Mouse (Mus musculus): ENCODE measurements around the gene Mycbp. TPM values are rescaled to one million over a fixed set of nuclear protein-coding genes. Genes with fewer than 3 reads are reported as not detected.
A peak's percentile ranks its signal among the peaks of the same experiment; 100 is the strongest.

The Mycbp gene
- polyA plus RNA-seq (2016; fragmentation: Nextera tagmentation; extraction: Ambion mirVana) = 66.8 and 76.1 TPM in 2 replicates

DNA sequence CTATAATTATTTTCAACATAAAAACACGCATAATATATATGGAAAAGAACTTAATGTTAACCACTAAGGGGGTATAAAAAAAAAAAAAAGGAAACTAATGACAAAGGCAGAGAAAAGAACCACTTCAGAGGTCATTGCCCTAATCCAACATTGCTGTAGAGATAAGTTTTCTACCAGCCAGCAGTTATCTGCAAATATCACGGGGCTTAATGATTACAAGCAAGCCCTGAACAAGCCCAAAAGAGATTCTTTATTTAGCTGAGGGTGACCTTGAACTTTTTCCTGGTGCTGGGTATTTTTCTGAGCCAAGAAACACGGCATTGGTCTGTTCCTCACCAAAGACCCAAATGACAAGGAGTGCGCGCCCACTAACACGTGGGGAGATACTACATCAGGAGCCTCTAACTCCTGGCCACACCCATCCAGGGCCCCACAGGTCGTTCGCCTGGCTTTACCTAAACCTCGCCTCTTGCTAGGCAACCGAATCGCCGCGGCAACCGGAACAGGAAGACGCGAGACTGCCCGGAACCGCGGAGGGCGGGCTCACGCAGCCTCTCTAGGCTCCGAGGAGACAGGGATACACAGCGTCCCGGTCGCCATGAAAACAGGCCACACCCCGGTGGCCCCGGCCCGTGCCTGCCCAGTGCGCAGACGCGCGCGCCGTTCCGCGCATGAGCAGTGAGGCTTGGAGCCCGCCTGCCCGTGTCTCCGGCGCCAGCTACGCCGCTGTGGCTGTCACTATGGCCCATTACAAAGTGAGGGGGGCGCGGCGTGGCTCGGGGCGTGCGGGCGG lies at the start of gene Mycbp:
TSS of gene Mycbp (plus strand) at position 500 of the 793 bp plus-strand sequence.
- Histone ChIP-seq H3K9me3 (replicated peaks) (no peaks in the 10 kb centered on the region), H3K36me3 (peaks cover 15% of the 10 kb centered on the region), H3K4me3 (peak within 1 kb of the TSS; percentile 94), H3K27me3 (ENCODE audit: low read depth, poor library complexity, severe bottlenecking) (no peaks in the 10 kb centered on the region), H3K27ac (peak within 1 kb of the TSS; percentile 88), H3K4me1 (peaks cover 8% of the 10 kb centered on the region)
- 2% methylated on average over 49 of the region's 49 CpGs for WGBS
- peak; percentile 100 for DNase-seq (ENCODE audit: low spot score)

DNA sequence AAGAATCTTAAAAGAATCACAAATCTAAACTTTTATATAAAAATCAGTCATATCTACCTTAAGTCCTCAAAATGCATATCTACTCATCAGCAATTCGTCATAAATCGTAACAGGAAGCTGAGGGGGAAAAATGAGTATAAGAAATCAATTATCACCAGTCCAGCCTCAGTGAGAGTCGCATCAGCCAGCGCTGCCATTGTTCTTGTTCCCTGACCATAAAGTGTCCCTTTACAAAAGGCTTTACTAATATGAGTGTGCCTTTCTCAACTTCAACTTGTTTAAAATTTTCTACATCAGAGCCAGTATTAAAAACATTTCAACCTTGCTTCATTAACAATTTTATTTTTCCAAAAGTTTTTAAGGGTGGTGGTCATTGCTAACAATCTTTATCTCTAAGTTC lies 47.7 kb upstream of the Mycbp start:
- no peak for DNase-seq (ENCODE audit: low spot score)
- no peak overlapping the region for H3K27ac ChIP-seq
- no peak overlapping the region for H3K4me3 ChIP-seq
- H3K4me1 ChIP-seq = no peaks in the 10 kb centered on the region
- no peaks in the 10 kb centered on the region for H3K36me3 ChIP-seq
- 86% methylated on average over 4 of the region's 4 CpGs for WGBS
- H3K9me3 ChIP-seq (replicated peaks) = no peaks in the 10 kb centered on the region
- no peaks in the 10 kb centered on the region for H3K27me3 ChIP-seq (ENCODE audit: low read depth, poor library complexity, severe bottlenecking)

DNA sequence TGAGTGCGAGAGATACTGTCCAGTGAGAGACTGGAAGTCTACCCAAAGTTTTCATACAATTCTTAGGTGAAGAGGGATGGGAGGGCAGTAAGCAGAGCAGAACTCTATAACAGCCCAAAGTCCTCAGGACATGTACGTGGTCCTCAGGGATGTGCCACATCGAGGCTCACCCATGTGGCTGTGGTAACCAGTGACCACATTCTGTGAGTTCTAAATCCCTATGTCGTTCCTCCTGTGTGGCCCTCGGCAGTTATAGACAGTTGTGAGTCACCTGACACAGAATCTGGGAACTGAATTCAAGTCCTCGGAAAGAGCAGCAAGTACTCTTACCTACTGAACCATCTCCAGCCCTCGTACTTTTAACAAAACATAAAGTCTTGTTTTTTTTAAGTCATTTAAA lies 46.5 kb upstream of the Mycbp start:
- Histone ChIP-seq H3K9me3 (replicated peaks) (no peaks in the 10 kb centered on the region), H3K27me3 (ENCODE audit: low read depth, poor library complexity, severe bottlenecking) (no peaks in the 10 kb centered on the region), H3K27ac (no peak overlapping the region), H3K36me3 (no peaks in the 10 kb centered on the region), H3K4me1 (no peaks in the 10 kb centered on the region), H3K4me3 (no peak overlapping the region)
- no peak for DNase-seq (ENCODE audit: low spot score)
- WGBS = 92% methylated on average over 7 of the region's 7 CpGs

DNA sequence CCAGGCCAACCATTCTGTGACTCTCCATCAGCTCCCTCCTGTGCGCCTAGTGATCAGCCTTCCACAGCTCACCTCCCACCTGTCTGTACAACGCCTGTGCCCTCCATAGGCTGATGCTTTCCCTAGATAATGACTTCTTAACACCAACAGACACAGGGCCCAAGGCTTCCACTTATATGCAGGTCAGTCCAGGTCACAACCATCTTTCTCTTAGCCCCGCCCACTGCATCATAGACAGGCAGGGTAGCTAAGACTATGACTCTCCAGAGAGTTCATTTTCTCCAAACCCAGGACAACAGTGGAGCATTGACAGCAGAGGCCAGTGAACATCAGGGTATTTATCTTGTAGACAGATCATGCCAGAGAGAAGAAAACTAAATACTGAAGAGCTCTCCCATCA lies 45.3 kb upstream of the Mycbp start, which contains the start of gene 4933427I04Rik:
TSS of gene 4933427I04Rik (plus strand) at position 301 of the 400 bp plus-strand sequence.
- WGBS = 81% methylated on average over 3 of the region's 3 CpGs

DNA sequence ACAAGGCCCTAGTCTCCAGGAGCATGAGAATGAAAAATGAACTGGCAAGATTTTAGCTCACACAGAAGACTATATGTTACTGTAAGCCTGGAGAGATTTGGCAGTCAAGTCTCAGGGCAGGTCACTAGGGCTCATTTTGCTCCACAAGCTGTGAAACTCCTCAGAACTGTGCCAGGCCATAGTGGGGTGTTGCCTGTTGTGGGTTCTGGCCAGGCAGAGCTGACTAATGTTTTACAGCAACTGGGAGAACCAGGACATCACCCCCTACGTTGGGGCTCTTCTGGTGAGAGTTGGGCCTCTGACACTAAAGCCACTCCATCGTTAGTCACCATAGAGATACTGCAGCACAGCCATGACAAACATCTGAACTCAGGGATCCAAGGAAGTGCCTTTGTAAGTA lies 44.8 kb upstream of the Mycbp start:
- DNase-seq (ENCODE audit: low spot score) = no peak
- Histone ChIP-seq H3K9me3 (replicated peaks) (no peaks in the 10 kb centered on the region), H3K36me3 (no peaks in the 10 kb centered on the region), H3K4me1 (no peaks in the 10 kb centered on the region), H3K27ac (no peak overlapping the region), H3K4me3 (no peak overlapping the region), H3K27me3 (ENCODE audit: low read depth, poor library complexity, severe bottlenecking) (no peaks in the 10 kb centered on the region)
- WGBS = 52% methylated on average over 2 of the region's 2 CpGs

More for the DNA sequence above, 45.3 kb upstream of the Mycbp start, which contains the start of gene 4933427I04Rik:
- Histone ChIP-seq H3K4me3 (no peak within 1 kb of the TSS), H3K27ac (no peak within 1 kb of the TSS), H3K36me3 (no peaks in the 10 kb centered on the region), H3K4me1 (no peaks in the 10 kb centered on the region), H3K27me3 (ENCODE audit: low read depth, poor library complexity, severe bottlenecking) (no peaks in the 10 kb centered on the region), H3K9me3 (replicated peaks) (no peaks in the 10 kb centered on the region)
- DNase-seq (ENCODE audit: low spot score) = no peak

DNA sequence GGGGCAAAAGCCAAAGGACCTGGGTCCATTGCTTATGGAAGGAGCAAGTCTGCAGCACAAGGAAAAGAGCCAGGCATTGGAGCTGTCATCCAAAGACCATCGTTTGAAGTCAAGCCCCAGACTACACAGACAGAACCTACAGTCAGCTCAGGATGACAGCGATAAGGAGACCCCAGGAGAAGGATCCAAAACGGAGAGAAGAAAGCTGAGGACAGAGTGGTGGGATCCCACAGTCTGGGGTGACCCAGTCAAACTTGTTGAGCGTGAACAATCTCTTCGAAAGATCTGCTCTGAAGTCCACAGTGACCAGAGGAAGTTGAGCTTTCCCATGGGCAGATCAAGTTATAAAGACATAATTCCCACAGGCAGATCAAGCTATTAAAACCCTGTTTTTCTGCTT lies 44.0 kb upstream of the Mycbp start:
- Histone ChIP-seq H3K4me3 (no peak overlapping the region), H3K36me3 (no peaks in the 10 kb centered on the region), H3K9me3 (replicated peaks) (no peaks in the 10 kb centered on the region), H3K27me3 (ENCODE audit: low read depth, poor library complexity, severe bottlenecking) (no peaks in the 10 kb centered on the region), H3K27ac (no peak overlapping the region), H3K4me1 (no peaks in the 10 kb centered on the region)
- no peak for DNase-seq (ENCODE audit: low spot score)
- WGBS = 82% methylated on average over 5 of the region's 5 CpGs

DNA sequence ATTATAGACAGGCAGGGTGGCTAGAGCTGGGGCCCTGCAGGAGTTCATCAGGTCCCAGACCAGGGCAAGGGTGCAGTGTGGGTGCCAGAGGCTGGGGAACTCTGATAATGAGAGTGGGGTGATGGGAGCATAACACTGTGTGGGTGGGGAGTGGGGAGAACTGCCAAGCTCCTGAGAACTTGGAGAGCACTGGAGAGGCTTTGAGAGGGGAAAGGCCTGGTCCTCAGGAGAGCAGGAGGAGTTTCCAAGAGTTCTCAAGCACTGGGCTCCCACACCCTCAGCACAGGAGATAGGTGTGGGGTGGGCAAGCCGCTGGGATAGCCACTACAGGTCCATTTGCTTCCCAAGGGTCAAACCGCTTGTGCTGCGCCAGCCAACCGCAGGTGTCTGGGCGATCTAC lies 10.9 kb upstream of the Mycbp start:
- H3K36me3 ChIP-seq = no peaks in the 10 kb centered on the region
- H3K27ac ChIP-seq = no peak overlapping the region
- no peaks in the 10 kb centered on the region for H3K9me3 ChIP-seq (replicated peaks)
- no peak overlapping the region for H3K4me3 ChIP-seq
- H3K4me1 ChIP-seq = no peaks in the 10 kb centered on the region
- 92% methylated on average over 5 of the region's 5 CpGs for WGBS
- DNase-seq (ENCODE audit: low spot score) = no peak
- no peaks in the 10 kb centered on the region for H3K27me3 ChIP-seq (ENCODE audit: low read depth, poor library complexity, severe bottlenecking)

DNA sequence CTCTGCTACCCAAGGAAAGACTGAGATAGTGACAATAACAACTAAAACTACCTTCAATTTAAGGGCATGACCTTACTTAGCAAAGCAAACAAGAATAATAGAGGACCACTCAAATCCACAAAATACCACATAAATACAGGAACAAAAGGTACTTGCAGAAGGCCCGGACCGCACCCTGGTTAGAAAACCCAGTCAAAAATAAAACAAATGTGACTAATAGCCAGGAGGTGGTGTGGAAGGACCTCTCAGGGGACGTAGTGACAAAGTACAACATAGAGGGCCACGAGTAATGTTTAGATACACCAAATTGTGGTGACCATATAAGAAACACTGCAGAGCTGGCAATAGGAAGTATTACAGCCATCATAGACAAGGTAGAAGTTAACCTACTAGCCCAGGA lies 10.3 kb upstream of the Mycbp start:
- no peaks in the 10 kb centered on the region for H3K9me3 ChIP-seq (replicated peaks)
- WGBS = 84% methylated on average over 4 of the region's 4 CpGs
- H3K36me3 ChIP-seq = no peaks in the 10 kb centered on the region
- no peak for DNase-seq (ENCODE audit: low spot score)
- H3K4me1 ChIP-seq = no peaks in the 10 kb centered on the region
- no peaks in the 10 kb centered on the region for H3K27me3 ChIP-seq (ENCODE audit: low read depth, poor library complexity, severe bottlenecking)
- H3K4me3 ChIP-seq = no peak overlapping the region
- H3K27ac ChIP-seq = no peak overlapping the region

DNA sequence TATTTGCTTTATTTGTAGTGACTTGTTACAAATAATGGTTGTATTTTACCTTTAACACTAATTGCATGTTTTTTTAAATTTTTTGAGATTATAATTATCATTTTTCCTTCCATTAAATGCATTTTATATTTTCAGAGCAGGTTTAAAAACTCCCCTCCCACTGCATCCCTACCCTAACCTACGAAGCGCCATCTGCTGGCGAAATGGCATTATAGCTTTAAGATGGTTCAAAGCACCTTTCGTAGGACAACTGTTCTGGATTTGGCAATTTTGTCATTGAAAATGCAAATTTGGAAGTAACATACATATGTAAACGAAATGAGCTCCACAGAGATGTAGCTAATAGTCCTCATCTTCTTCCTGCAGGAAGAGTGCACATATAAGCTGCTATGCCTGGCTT lies 5.9 kb upstream of the Mycbp start:
- Histone ChIP-seq H3K27ac (no peak overlapping the region), H3K27me3 (ENCODE audit: low read depth, poor library complexity, severe bottlenecking) (no peaks in the 10 kb centered on the region), H3K36me3 (no peaks in the 10 kb centered on the region), H3K4me3 (no peak overlapping the region), H3K4me1 (no peaks in the 10 kb centered on the region), H3K9me3 (replicated peaks) (no peaks in the 10 kb centered on the region)
- 15% methylated on average over 5 of the region's 5 CpGs for WGBS
- peak; percentile 62 for DNase-seq (ENCODE audit: low spot score)

DNA sequence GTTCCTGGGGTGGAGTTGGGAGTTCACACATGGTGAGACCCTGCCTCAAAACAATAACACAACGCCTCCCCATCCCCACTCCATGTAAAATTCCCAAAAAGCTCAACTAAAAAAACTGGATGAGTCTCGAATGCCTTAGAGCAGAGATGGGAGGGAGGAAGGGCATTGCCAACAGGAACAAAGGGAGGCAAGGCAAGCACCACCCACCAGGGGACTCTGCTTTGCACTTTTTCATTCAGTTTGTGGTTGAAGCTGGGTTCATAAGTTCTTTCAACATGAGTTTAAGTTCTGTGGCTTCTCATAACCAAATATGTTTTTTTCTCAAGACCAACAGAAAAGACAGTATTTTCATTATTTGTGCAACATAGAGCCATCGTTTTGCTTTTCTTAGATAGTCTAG lies 1.2 kb upstream of the Mycbp start:
- Histone ChIP-seq H3K27me3 (ENCODE audit: low read depth, poor library complexity, severe bottlenecking) (no peaks in the 10 kb centered on the region), H3K36me3 (peaks cover 5% of the 10 kb centered on the region; the same call in 1 of the 2 replicates), H3K4me1 (peaks cover 8% of the 10 kb centered on the region), H3K27ac (no peak overlapping the region), H3K9me3 (replicated peaks) (no peaks in the 10 kb centered on the region), H3K4me3 (no peak overlapping the region)
- WGBS = 73% methylated on average over 3 of the region's 3 CpGs
- DNase-seq (ENCODE audit: low spot score) = no peak

DNA sequence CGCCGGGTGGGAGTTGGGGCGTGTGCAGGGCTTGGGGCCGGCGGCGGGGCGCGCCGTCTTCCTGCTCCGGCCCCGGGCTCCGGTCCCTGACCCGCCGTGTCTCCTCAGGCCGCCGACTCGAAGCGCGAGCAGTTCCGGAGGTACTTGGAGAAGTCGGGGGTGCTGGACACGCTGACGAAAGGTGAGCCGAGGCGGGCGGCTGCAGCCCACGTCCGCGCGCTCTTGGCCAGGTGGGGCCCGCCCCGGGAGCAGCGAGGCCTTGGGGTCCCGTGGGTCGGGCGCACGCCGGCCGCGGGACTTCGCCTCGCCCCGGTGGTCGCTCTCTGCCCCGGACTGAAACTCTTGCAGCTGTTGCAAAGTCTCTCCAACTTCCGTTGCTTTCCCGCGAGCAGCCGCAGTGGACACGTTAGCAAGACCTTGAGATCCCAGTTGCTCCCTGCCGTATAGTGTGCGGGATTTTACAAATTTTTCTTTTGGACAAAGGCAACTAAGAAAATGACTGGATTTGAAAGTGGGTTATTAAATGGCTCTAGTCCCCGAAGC lies 565 bp downstream of the Mycbp start:
- H3K27me3 ChIP-seq (ENCODE audit: low read depth, poor library complexity, severe bottlenecking) = no peaks in the 10 kb centered on the region
- peaks cover 8% of the 10 kb centered on the region for H3K4me1 ChIP-seq
- H3K4me3 ChIP-seq = peak overlapping the region; percentile 94
- under 1% methylated on average over 53 of the region's 53 CpGs for WGBS
- H3K27ac ChIP-seq = peak overlapping the region; percentile 88
- peaks cover 22% of the 10 kb centered on the region for H3K36me3 ChIP-seq
- no peaks in the 10 kb centered on the region for H3K9me3 ChIP-seq (replicated peaks)
- no peak for DNase-seq (ENCODE audit: low spot score)

DNA sequence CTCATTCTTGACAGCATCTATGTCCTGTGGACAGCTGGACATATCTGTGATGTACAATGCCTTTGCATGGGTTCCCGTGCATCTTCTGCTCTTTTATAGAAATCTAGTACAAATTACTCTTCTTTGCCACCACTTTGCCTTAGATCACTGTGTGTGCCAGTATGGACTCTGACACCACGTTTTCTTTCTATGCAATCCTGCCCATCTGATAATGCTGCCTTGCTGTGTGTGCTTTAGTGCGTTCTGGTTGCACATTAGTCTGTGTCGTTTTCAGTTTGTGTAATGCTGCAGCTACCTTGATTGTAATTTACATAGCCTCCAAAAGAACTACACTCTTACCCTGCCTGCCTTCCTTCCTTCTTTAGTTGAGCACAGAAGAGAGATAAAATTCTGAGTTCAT lies 6.9 kb downstream of the Mycbp start:
- Histone ChIP-seq H3K27me3 (ENCODE audit: low read depth, poor library complexity, severe bottlenecking) (no peaks in the 10 kb centered on the region), H3K36me3 (peaks cover 65% of the 10 kb centered on the region), H3K27ac (no peak overlapping the region), H3K9me3 (replicated peaks) (no peaks in the 10 kb centered on the region), H3K4me1 (peaks cover 7% of the 10 kb centered on the region), H3K4me3 (no peak overlapping the region)
- 87% methylated on average over 4 of the region's 4 CpGs for WGBS
- DNase-seq (ENCODE audit: low spot score) = no peak

DNA sequence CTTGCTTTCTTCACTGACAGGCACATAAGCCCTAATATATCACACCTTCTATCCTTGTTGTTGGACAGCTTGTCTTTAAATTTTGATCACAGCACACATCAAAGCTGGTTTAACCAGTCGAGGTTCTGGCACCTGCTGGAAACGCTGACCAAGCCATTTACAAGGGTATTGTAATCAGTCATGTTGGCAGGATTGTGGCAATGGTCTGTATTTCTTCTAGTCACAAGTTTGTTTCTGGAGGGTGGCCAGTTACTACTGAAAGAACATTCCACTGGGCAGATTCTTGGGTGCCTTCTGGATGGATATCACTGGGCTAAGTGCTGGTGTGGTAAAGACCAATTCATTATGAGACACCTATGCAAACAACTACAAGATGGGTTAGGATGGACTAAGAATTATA lies 7.8 kb downstream of the Mycbp start:
- Histone ChIP-seq H3K4me3 (no peak overlapping the region), H3K27ac (no peak overlapping the region), H3K9me3 (replicated peaks) (no peaks in the 10 kb centered on the region), H3K4me1 (peaks cover 9% of the 10 kb centered on the region), H3K27me3 (ENCODE audit: low read depth, poor library complexity, severe bottlenecking) (no peaks in the 10 kb centered on the region), H3K36me3 (peaks cover 65% of the 10 kb centered on the region)
- WGBS = 73% methylated on average over 2 of the region's 2 CpGs
- no peak for DNase-seq (ENCODE audit: low spot score)

Measured in limb, embryonic 10.5 days (tissue).